Mouse (Mus musculus) limb, embryonic 14.5 days (tissue): ENCODE results near the gene Itgb2. TPM values are rescaled to one million over a fixed set of nuclear protein-coding genes. Genes with fewer than 3 reads are reported as not detected.

Experiments used
- ATAC-seq: fragments of 200-750 bp; cut with Nextera tagmentation; 2 replicates; pipeline ENCODE4 v1.8.0; 2017; ENCODE audit warnings: low read depth, moderate number of reproducible peaks, moderate TSS enrichment; ENCODE audit not compliant: low FRiP score
- DNase-seq: peaks from one replicate; pipeline ENCODE4 v3.0.0-alpha.2; 2015; ENCODE audit warnings: low spot score
- H3K27ac ChIP-seq: fragments of 300-500 bp; sonication (generic); replicated peaks from 2 replicates; pipeline ENCODE4 v1.5.1; 2014; ENCODE audit warnings: low read depth, mild to moderate bottlenecking, low read length, moderate library complexity, mixed read lengths
- H3K27me3 ChIP-seq: fragments of 300-500 bp; sonication (generic); 2 replicates; pipeline ENCODE4 v1.6.1; 2014; ENCODE audit warnings: low read length, mixed read lengths; ENCODE audit not compliant: control insufficient read depth, insufficient read depth
- H3K36me3 ChIP-seq: fragments of 300-500 bp; sonication (generic); 2 replicates; pipeline ENCODE4 v1.6.1; 2014; ENCODE audit warnings: mild to moderate bottlenecking, low read length, moderate library complexity, mixed read lengths; ENCODE audit not compliant: control insufficient read depth, insufficient read depth
- H3K4me1 ChIP-seq: fragments of 300-500 bp; sonication (generic); 2 replicates; pipeline ENCODE4 v1.6.1; 2014; ENCODE audit warnings: antibody characterized with exemption, low read length, mixed read lengths; ENCODE audit not compliant: control insufficient read depth, insufficient read depth
- H3K4me2 ChIP-seq: fragments of 300-500 bp; sonication (generic); replicated peaks from 2 replicates; pipeline ENCODE4 v1.6.1; 2014; ENCODE audit warnings: low read depth, mild to moderate bottlenecking, low read length, moderate library complexity; ENCODE audit not compliant: severe bottlenecking
- H3K4me3 ChIP-seq: fragments of 300-500 bp; sonication (generic); replicated peaks from 2 replicates; pipeline ENCODE4 v1.5.1; 2014; ENCODE audit warnings: low read length
- H3K9ac ChIP-seq: fragments of 300-500 bp; sonication (generic); 2 replicates; pipeline ENCODE4 v1.6.1; 2014; ENCODE audit warnings: mild to moderate bottlenecking, low read depth, low read length, moderate library complexity; ENCODE audit not compliant: severe bottlenecking
- H3K9me3 ChIP-seq: fragments of 300-500 bp; sonication (generic); 2 replicates; pipeline ENCODE4 v1.6.1; 2016; ENCODE audit warnings: low read length; ENCODE audit not compliant: control insufficient read depth
- POLR2A ChIP-seq: fragments of 200-500 bp; IDR thresholded peaks from 2 replicates; pipeline ENCODE4 v1.8.0; 2012; ENCODE audit warnings: inconsistent platforms, mild to moderate bottlenecking, moderate library complexity, borderline replicate concordance; ENCODE audit not compliant: insufficient read depth, insufficient read length; ENCODE audit errors: extremely low read depth
- WGBS: fragments of 180-500 bp; shearing (Covaris S2); extraction: QIAGEN DNeasy Blood & Tissue Kit; methylation state at CpG from one replicate; pipeline ENCODE4 v1.1.7; 2014; 5-methylcytosine and 5-hydroxymethylcytosine counted together
- polyA plus RNA-seq, 2 experiments: library from polyadenylated mRNA; depleted of rRNA in 1 of 2; stranded (reverse) in 1 of 2; unstranded in 1 of 2; fragments of >200 nt; fragmentation: Nextera tagmentation in 1 of 2; extraction: Ambion mirVana in 1 of 2; gene quantifications; 2 replicates each; pipeline versions ENCODE4 v1.2.1 to v1.2.3; 2012 to 2014

Gene Itgb2
- polyA plus RNA-seq, 2 experiments, result 2.7 to 3.7 TPM

DNA sequence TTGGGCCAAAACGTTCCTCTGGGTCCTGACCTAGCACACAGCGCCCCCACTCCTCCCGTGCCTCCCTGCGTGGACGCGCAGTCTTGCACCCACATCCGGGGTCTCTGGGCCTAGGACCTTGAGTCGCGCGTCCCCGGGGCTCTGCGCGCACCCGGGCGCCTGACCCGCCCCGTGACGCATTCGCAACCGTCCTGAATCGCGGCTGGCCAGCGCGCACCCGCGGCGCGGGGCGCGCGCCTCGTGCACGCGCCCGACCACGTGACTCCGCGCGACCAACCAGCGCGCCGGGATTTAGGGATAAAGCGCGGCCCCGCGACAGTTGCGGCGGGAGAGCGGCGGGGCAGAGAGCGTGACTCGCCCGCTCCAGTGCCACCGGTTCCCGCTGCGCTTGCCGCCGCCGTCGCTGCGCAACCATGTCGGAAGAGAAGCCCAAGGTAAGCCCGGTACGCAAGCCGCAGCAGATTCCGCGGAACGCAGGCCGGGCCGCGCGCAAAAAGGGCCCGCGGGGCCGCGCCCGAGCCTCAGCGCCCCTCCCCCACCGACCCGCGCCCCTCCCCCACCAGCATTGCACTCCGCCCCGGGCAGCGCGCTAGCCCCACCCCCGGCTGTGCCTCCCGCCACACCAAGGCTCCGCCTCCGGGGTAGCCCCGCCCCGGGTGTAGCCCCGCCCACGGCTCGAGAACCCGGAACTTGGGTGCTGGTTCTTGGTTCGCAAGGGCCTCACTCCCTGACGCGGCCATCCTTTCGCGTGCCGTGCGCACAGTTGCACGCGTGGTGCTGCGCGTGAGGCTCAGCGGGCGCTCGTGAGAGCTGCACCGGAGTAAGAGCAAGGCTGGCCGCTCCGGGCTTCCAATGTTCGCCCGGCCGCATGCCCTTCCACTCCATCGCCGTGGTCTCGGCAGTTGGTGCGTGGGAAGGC is 76.1 kb downstream of the Itgb2 start, which contains the start of the genes Sumo3 and Gm49325:
TSS of gene Sumo3 (plus strand) at position 190 of the 919 bp plus-strand sequence.
TSS of gene Gm49325 (plus strand) at position 290 of the 919 bp plus-strand sequence.
- ATAC-seq (peak; percentile 90), DNase-seq (peak; percentile 82)
- Histone ChIP-seq H3K9me3 (no peaks in the 10 kb centered on the region), H3K36me3 (peaks cover 29% of the 10 kb centered on the region), H3K4me2 (peak within 1 kb of the TSS; percentile 91), H3K27ac (peak within 1 kb of the TSS; percentile 98), H3K27me3 (no peaks in the 10 kb centered on the region), H3K9ac (peak within 1 kb of the TSS; percentile 90), H3K4me1 (peaks cover 14% of the 10 kb centered on the region), H3K4me3 (peak within 1 kb of the TSS; percentile 77)
- 2% methylated on average over 91 of the region's 119 CpGs for WGBS
- TF ChIP-seq POLR2A, result peak; percentile 71; the same call in 1 of the 2 replicates

DNA sequence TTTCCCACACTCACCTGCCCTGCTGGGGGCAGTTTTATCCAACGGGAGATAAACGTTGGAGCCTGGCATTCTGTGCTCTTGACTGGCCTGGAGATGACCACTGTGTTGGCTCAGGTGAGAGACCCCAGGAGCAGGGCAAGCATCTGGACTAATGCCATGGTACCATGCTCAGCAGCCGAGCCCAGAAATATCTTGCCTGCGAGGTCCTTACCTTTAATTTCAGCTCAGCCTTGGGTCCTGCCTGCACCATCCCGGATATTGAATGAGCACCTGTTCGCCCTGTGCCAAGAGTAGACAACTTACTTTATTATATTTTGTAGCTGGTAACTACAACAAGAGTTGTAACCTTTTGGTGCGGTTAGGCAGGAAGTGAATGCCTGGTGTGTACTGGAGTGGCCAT is 76.8 kb downstream of the Itgb2 start:
- H3K4me1 ChIP-seq, result peaks cover 14% of the 10 kb centered on the region
- DNase-seq, result no peak
- H3K27me3 ChIP-seq, result no peaks in the 10 kb centered on the region
- H3K9ac ChIP-seq, result peak overlapping the region; percentile 90
- 0 out of 2 replicates have a peak overlapping the region, but pooled peaks have one; percentile 98 for H3K27ac ChIP-seq
- H3K9me3 ChIP-seq, result no peaks in the 10 kb centered on the region
- peak overlapping the region; percentile 77 for H3K4me3 ChIP-seq
- peaks cover 36% of the 10 kb centered on the region for H3K36me3 ChIP-seq
- TF ChIP-seq POLR2A, result no peak
- peak overlapping the region; percentile 91 for H3K4me2 ChIP-seq
- ATAC-seq, result 0 out of 2 replicates have a peak, but pooled peaks have one; percentile 0
- 32% methylated on average over 7 of the region's 7 CpGs for WGBS

DNA sequence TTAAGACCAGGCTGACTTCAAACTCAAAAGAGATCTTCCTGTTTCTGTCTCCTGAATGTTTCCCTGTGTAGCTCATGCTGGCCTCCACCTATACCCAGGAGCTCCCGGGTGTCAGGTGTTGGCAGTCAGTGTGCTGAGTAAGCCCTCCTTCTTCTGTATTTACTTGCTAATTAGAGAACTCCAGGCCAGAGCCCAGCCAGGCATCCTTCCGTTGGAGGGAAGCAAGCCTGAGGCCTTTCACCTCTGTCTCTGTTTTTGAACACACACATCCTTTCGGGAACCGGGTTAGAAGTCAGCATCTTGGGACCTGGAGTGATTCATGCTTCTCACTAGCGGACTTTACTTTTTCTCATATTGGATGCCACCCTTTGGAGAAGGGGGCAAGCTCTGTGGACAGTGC is 77.4 kb downstream of the Itgb2 start:
- 72% methylated on average over 5 of the region's 5 CpGs for WGBS
- H3K27me3 ChIP-seq, result no peaks in the 10 kb centered on the region

DNA sequence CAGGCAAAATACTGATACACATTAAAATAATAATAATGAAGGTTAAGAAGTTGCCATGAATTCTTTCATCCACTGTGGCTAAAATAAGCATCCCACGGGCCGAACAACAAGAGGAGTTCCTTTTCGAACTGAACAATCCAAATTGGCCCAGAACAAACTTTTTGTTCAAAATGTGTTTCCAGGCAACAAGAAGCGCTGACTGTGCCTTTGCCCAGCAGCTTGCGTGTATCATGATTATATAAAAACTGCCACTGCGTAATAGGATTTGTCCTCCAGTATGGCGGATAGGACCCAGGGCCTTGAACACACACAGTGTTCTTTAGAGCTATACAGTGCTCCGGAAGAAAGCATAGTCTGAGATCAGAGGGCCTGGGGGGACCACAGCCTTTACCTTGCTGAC is 78.5 kb downstream of the Itgb2 start:
- H3K4me2 ChIP-seq, result no peak overlapping the region
- WGBS, result 96% methylated on average over 8 of the region's 8 CpGs

More for the DNA sequence above, 77.4 kb downstream of the Itgb2 start:
- H3K9me3 ChIP-seq, result no peaks in the 10 kb centered on the region
- peak overlapping the region; percentile 77 for H3K4me3 ChIP-seq
- peaks cover 14% of the 10 kb centered on the region for H3K4me1 ChIP-seq
- ATAC-seq (no peak), DNase-seq (no peak)
- no peak overlapping the region for H3K27ac ChIP-seq
- H3K36me3 ChIP-seq, result peaks cover 40% of the 10 kb centered on the region
- no peak overlapping the region for H3K9ac ChIP-seq
- peak overlapping the region; percentile 91 for H3K4me2 ChIP-seq
- TF ChIP-seq POLR2A, result no peak

DNA sequence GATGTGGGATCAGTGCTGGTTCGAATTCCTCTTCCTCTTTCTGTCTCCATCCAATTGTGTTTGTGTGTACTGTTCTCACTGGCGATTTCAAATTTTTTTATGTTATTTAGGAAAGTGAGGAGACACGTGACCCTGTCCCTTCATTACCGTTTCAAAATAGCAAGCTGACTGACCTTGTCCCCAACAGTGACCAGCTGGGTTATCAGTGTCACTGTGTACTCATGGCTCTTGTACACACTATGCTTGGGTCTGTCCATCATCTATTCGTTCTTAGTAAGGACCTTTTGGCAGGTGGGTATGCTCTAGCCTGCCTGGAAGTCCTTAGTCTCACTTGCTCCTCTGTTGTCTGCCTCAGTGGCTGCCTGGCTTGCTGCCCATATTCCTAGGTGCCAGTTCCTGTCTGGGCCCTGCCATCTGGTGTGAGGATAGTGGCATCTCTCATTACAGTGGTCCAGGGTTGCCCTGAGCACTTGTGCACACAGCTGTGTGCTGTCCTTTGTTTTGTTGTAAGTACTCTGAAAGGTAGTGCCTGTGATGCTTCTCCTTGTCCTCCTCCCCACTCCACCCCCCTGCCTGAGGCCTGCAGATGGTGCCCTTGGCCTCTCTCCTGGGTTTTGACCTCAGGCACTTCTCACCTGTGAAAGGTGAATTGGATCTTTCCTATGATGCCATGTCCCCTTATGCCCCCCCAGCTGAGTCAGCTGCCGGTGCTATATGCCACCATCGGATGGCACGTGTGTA is 80.3 kb downstream of the Itgb2 start:
- H3K36me3 ChIP-seq, result peaks cover 68% of the 10 kb centered on the region
- H3K9ac ChIP-seq, result no peak overlapping the region
- no peak overlapping the region for H3K27ac ChIP-seq
- ATAC-seq, result no peak
- peaks cover 14% of the 10 kb centered on the region for H3K4me1 ChIP-seq
- 91% methylated on average over 8 of the region's 8 CpGs for WGBS
- DNase-seq, result no peak
- H3K9me3 ChIP-seq, result no peaks in the 10 kb centered on the region
- H3K4me3 ChIP-seq, result no peak overlapping the region
- no peak for TF ChIP-seq POLR2A
- no peak overlapping the region for H3K4me2 ChIP-seq
- H3K27me3 ChIP-seq, result no peaks in the 10 kb centered on the region

More for the DNA sequence above, 78.5 kb downstream of the Itgb2 start:
- Histone ChIP-seq H3K27ac (no peak overlapping the region), H3K36me3 (peaks cover 50% of the 10 kb centered on the region), H3K4me3 (no peak overlapping the region), H3K9me3 (no peaks in the 10 kb centered on the region), H3K4me1 (peaks cover 14% of the 10 kb centered on the region), H3K27me3 (no peaks in the 10 kb centered on the region), H3K9ac (no peak overlapping the region)
- no peak for ATAC-seq
- DNase-seq, result no peak
- TF ChIP-seq POLR2A, result no peak
